ENCODE assay signal across 23 mouse cellular contexts in genomic region chr11:105149353-105149752, GRCm38 (mm10). TPM values are rescaled to one million over a fixed set of nuclear protein-coding genes. Genes with fewer than 3 reads are reported as not detected.
DNase-seq lines count a peak whose midpoint lies in the region; ATAC-seq and TF ChIP-seq lines count a peak whose summit lies in the region.
"Had no signal": no experiment of that assay in that cellular context is flagged by ENCODE, and none has a peak within 500 bp of the region (broad histone marks: within the 10 kb centered on the region; RNA-seq: fewer than 3 reads in every experiment).

No protein-coding gene starts in this region.

- no peak for DNase-seq in ES-E14 (ENCODE audit: low read depth, low spot score)
- no peak for DNase-seq in spleen, postnatal 10 days (ENCODE audit: low spot score in 2 of 2)
- DNase-seq in frontal cortex, postnatal 10 days (ENCODE audit: low spot score in 2 of 2): no peak
- DNase-seq in layer of hippocampus, postnatal 36 days: no peak
- DNase-seq: adrenal gland, adult 8-10 months; adrenal gland, postnatal 36 days; cerebellum, adult 2 months; gastrocnemius, postnatal 36 days; heart, adult 11 months; heart, postnatal 10 days; heart, postnatal 4 days had no signal

- in situ Hi-C loops in ES-E14 (cut with MboI; ENCODE audit: low sequenced_read_pairs in 2 of 2, unreplicated experiment in 2 of 2): no loop called here

- no peak overlapping the region for H3K4me2 ChIP-seq in liver, embryonic 12.5 days
- H3K4me2 ChIP-seq in liver, embryonic 16.5 days (ENCODE audit: low read depth, low read length): no peak overlapping the region
- H3K4me2 ChIP-seq: hindbrain, embryonic 12.5 days had no signal

- H3K36me3 ChIP-seq in ES-Bruce4 (ENCODE audit: control insufficient read depth, insufficient read depth, low read length, poor library complexity, severe bottlenecking) (no peaks in the 10 kb centered on the region), ES-E14 (ENCODE audit: control insufficient read depth, insufficient read depth, low read length, poor library complexity, severe bottlenecking) (no peaks in the 10 kb centered on the region)
- no peaks in the 10 kb centered on the region for H3K36me3 ChIP-seq in liver, embryonic 12.5 days
- no peaks in the 10 kb centered on the region for H3K36me3 ChIP-seq in liver, embryonic 16.5 days (ENCODE audit: control insufficient read depth, insufficient read depth)
- H3K36me3 ChIP-seq: embryonic facial prominence, embryonic 10.5 days; forebrain, embryonic 10.5 days; hindbrain, embryonic 12.5 days had no signal

- no peak overlapping the region for H3K9ac ChIP-seq in ES-Bruce4 (ENCODE audit: low read depth, poor library complexity, severe bottlenecking)
- peak overlapping the region; percentile 13; the same call in 1 of the 2 replicates for H3K9ac ChIP-seq in ES-E14 (ENCODE audit: insufficient read depth, low read depth, low read length, poor library complexity, severe bottlenecking)
- H3K9ac ChIP-seq in liver, embryonic 12.5 days: no peak overlapping the region; the same call in 1 of the 2 replicates
- no peak overlapping the region for H3K9ac ChIP-seq in liver, embryonic 16.5 days (ENCODE audit: low read depth, low read length)
- H3K9ac ChIP-seq: hindbrain, embryonic 12.5 days had no signal

- H3K4me1 ChIP-seq in ES-Bruce4 (ENCODE audit: control insufficient read depth, insufficient read depth, low read length): peaks cover 10% of the 10 kb centered on the region
- H3K4me1 ChIP-seq in ES-E14 (ENCODE audit: control insufficient read depth in 2 of 2, insufficient read depth in 2 of 2, low read length in 2 of 2, poor library complexity in 1 of 2): peaks cover 4 to 31% of the 10 kb centered on the region in 2 experiments; a peak in 3 of 4 replicates
- peaks cover 72% of the 10 kb centered on the region for H3K4me1 ChIP-seq in liver, embryonic 12.5 days
- peaks cover 54% of the 10 kb centered on the region for H3K4me1 ChIP-seq in liver, embryonic 16.5 days (ENCODE audit: control insufficient read depth, low read depth, low read length)

- WGBS in liver, embryonic 12.5 days (ENCODE audit: insufficient replicate concordance): 29% methylated on average over 3 of the region's 3 CpGs
- 37% methylated on average over 3 of the region's 3 CpGs for WGBS in liver, embryonic 16.5 days (ENCODE audit: insufficient replicate concordance)

- no peak for ATAC-seq in liver, embryonic 12.5 days
- no peak for ATAC-seq in liver, embryonic 16.5 days (ENCODE audit: low read depth)
- ATAC-seq: forebrain, embryonic 14.5 days; hindbrain, embryonic 16.5 days had no signal

- no peak overlapping the region for H3K4me3 ChIP-seq in ES-Bruce4 (ENCODE audit: low read depth, low read length)
- H3K4me3 ChIP-seq in ES-E14 (ENCODE audit: insufficient read depth in 1 of 2, low read depth in 1 of 2, low read length in 2 of 2, poor library complexity in 1 of 2, severe bottlenecking in 1 of 2): no peak overlapping the region
- H3K4me3 ChIP-seq in liver, embryonic 12.5 days: no peak overlapping the region
- H3K4me3 ChIP-seq in liver, embryonic 16.5 days (ENCODE audit: low read depth, low read length): no peak overlapping the region
- H3K4me3 ChIP-seq: embryonic facial prominence, embryonic 10.5 days; erythroblast, embryonic 14.5 days; forebrain, embryonic 10.5 days; hindbrain, embryonic 12.5 days had no signal

- no peaks in the 10 kb centered on the region for H3K9me3 ChIP-seq in ES-Bruce4 (replicated peaks; ENCODE audit: control insufficient read depth, insufficient read depth, low read length, poor library complexity, severe bottlenecking)
- no peaks in the 10 kb centered on the region for H3K9me3 ChIP-seq in ES-E14 (ENCODE audit: control insufficient read depth, insufficient read depth, low read depth, low read length)
- no peaks in the 10 kb centered on the region for H3K9me3 ChIP-seq in liver, embryonic 12.5 days (replicated peaks)
- no peaks in the 10 kb centered on the region for H3K9me3 ChIP-seq in liver, embryonic 16.5 days (replicated peaks; ENCODE audit: control insufficient read depth, low read length)
- H3K9me3 ChIP-seq: embryonic facial prominence, embryonic 10.5 days; forebrain, embryonic 10.5 days; hindbrain, embryonic 12.5 days had no signal

- peak overlapping the region; percentile 22; the same call in 1 of the 2 replicates for H3K27ac ChIP-seq in ES-Bruce4 (ENCODE audit: insufficient read depth, low read length)
- H3K27ac ChIP-seq in ES-E14 (ENCODE audit: insufficient read depth, low read depth, low read length, poor library complexity, severe bottlenecking): no peak overlapping the region; the same call in 1 of the 2 replicates
- peak overlapping the region; percentile 95 for H3K27ac ChIP-seq in liver, embryonic 12.5 days
- peak overlapping the region; percentile 48; the same call in 1 of the 2 replicates for H3K27ac ChIP-seq in liver, embryonic 16.5 days (ENCODE audit: low read length)
- H3K27ac ChIP-seq: embryonic facial prominence, embryonic 10.5 days; forebrain, embryonic 10.5 days; hindbrain, embryonic 12.5 days had no signal

- no peak for TF ChIP-seq CTCF in ES-Bruce4 (IDR thresholded peaks at IDR 0.05; ENCODE audit: low read depth, low read length)

- no peak for TF ChIP-seq POLR2A in ES-Bruce4 (IDR thresholded peaks at IDR 0.05; ENCODE audit: insufficient read depth, low read length)

- H3K27me3 ChIP-seq in ES-Bruce4 (ENCODE audit: control insufficient read depth, insufficient read depth, low read length, poor library complexity, severe bottlenecking): no peaks in the 10 kb centered on the region
- no peaks in the 10 kb centered on the region for H3K27me3 ChIP-seq in liver, embryonic 12.5 days (replicated peaks)
- no peaks in the 10 kb centered on the region for H3K27me3 ChIP-seq in liver, embryonic 16.5 days (ENCODE audit: control insufficient read depth, insufficient read depth, low read depth, low read length)
- H3K27me3 ChIP-seq: hindbrain, embryonic 12.5 days had no signal

- no peak for TF ChIP-seq EP300 in ES-Bruce4 (IDR thresholded peaks at IDR 0.05; ENCODE audit: insufficient read depth, low read depth, low read length)

TF ChIP-seq in ES-E14, 5 proteins besides CTCF, POLR2A, EP300 and RAD21:
- no peak for TF ChIP-seq MAFK (IDR thresholded peaks at IDR 0.05; ENCODE audit: insufficient read depth, low read depth, low read length)
- no peak for TF ChIP-seq ZC3H11A (IDR thresholded peaks at IDR 0.05; ENCODE audit: borderline replicate concordance, low read depth, low read length)

RNA-seq across cellular contexts. Expression of gene Gm10842, which starts 2.7 kb away (rescaled TPM):
- not detected in 2 replicates for polyA plus RNA-seq in ES-Bruce4 (2011; ENCODE audit: insufficient read depth, insufficient read length, low read depth, missing spikeins)
- not detected in 2 replicates for total RNA-seq in ES-E14 (2012; rRNA removed)
- not detected in 2 replicates for polyA plus RNA-seq in liver, embryonic 12.5 days (2016; fragmentation: Nextera tagmentation; extraction: Ambion mirVana)
- polyA plus RNA-seq in liver, embryonic 16.5 days (2015; fragmentation: Nextera tagmentation; extraction: Ambion mirVana): not detected in 2 replicates
- not detected for total RNA-seq in layer of hippocampus, postnatal 36 days (2021)
- total RNA-seq: adrenal gland, adult 8-10 months; adrenal gland, postnatal 36 days; gastrocnemius, adult 8-10 months; gastrocnemius, postnatal 36 days; heart, postnatal 10 days; heart, postnatal 4 days had no signal
- polyA plus RNA-seq: cerebellum, adult 2 months; embryonic facial prominence, embryonic 10.5 days; embryonic facial prominence, embryonic 14.5 days; erythroblast, embryonic 14.5 days; forebrain, embryonic 10.5 days; forebrain, embryonic 14.5 days; heart, embryonic 14.5 days; hindbrain, embryonic 12.5 days; hindbrain, embryonic 16.5 days had no signal

RNA-seq across cellular contexts. Expression of gene Mettl2, which starts 23.1 kb away (rescaled TPM):
- polyA plus RNA-seq in ES-Bruce4 (2011; ENCODE audit: insufficient read depth, insufficient read length, low read depth, missing spikeins): 43.1 and 49.3 TPM in 2 replicates
- 44.2 and 57.6 TPM in 2 replicates for total RNA-seq in ES-E14 (2012; rRNA removed)
- polyA plus RNA-seq in liver, embryonic 12.5 days (2016; fragmentation: Nextera tagmentation; extraction: Ambion mirVana): 34.3 and 35.1 TPM in 2 replicates
- polyA plus RNA-seq in liver, embryonic 16.5 days (2015; fragmentation: Nextera tagmentation; extraction: Ambion mirVana): 13.8 and 15.1 TPM in 2 replicates
- total RNA-seq in layer of hippocampus, postnatal 36 days (2021): 10 to 100 TPM; 17.4 to 18.3 TPM

RNA-seq across cellular contexts. Expression of gene Tlk2, which starts 29.3 kb away (rescaled TPM):
- 130 and 140 TPM in 2 replicates for polyA plus RNA-seq in ES-Bruce4 (2011; ENCODE audit: insufficient read depth, insufficient read length, low read depth, missing spikeins)
- total RNA-seq in ES-E14 (2012; rRNA removed): 75.5 and 96.2 TPM in 2 replicates
- polyA plus RNA-seq in liver, embryonic 12.5 days (2016; fragmentation: Nextera tagmentation; extraction: Ambion mirVana): 15.9 and 16.0 TPM in 2 replicates
- 5.5 and 6.6 TPM in 2 replicates for polyA plus RNA-seq in liver, embryonic 16.5 days (2015; fragmentation: Nextera tagmentation; extraction: Ambion mirVana)
- 10 to 100 TPM; 47.8 to 53.8 TPM for total RNA-seq in layer of hippocampus, postnatal 36 days (2021)
